Mouse (Mus musculus) mouse embryonic stem cell (cell line): ENCODE data around the gene Cga.

Experiments
- in situ Hi-C, 2 experiments: fragments of 300-500 bp; cut with MboI; formaldehyde crosslinking; loops; 1 replicate in 1 of 2; 3 replicates in 1 of 2; pipeline ENCODE4 v1.14.3; 2019 to 2020; ENCODE audit warnings: low sequenced_read_pairs in 2 of 2, low pct_unique_long_range_greater_than_20kb in 1 of 2, mixed read lengths in 1 of 2; ENCODE audit not compliant: unreplicated experiment in 1 of 2

The Cga gene

DNA sequence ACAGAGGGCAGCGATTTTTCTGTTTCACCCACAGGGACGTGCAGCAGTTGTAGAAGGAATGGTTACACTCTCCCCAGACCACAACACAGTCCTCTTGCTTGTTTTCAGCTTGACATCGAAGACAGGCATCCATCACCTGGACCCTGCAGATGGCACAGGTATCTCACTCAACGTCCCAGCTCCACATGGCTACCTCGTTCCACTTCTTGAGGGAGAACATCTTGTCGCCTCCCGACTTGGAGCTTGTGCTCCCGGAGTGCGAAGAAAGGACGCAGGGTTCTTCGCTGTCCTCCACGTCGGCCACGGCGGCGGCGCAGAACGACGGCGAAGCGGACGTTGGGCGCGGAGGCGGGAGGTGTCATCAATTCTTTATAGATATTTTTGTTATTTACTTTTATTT lies 47.5 kb downstream of the Cga start:
- in situ Hi-C loops, result no loop called here

DNA sequence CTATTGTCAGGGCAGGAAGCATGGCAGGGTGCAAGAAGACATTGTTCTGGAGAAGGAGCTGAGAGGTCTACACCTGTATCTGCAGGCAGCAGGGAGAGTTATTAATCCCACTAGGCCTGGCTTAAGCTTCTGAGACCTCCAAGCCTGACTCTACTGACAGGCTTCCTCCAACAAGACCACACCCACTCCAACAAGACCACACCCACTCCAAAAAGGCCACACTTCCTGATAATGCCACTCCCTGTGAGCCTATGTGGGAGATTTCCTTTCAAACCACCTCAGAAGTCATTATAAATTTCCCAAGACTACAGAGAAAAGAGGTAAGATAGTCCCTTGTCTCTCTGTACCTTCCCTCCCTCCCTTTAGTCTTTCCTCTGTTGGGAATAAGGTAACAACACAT lies 53.6 kb downstream of the Cga start:
- in situ Hi-C loops, result no loop called here

DNA sequence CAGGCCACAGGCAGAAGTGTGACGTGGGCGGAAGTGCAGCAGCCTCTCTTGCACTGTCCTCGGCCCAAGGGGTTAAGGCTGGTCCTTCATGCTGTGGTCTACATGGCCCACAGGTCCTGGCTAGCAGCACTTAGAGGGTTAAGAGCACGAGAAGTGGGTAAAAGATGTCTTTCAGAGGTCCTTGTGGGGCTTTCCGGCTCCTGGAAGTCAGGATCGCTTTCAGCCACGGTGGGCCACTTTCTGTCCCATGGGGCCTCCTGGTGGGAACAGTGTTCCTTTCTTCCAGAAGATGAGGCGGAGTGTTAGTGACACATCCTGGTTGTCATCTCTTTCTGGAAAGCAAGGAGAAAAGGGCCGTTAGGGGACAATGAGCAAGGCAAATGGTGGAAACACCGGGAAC lies 60.1 kb downstream of the Cga start:
- in situ Hi-C loops, result loop anchor here in 1 of 2 experiments (10.0 kb wide), 2 partner anchors 211 to 351 kb away; no protein-coding TSS in a partner anchor
